Mouse (Mus musculus) left cerebral cortex, postnatal 25 days (tissue): ENCODE results near the gene 1700034J05Rik. TPM values are rescaled to one million over a fixed set of nuclear protein-coding genes. Genes with fewer than 3 reads are reported as not detected.

Experiments used
- DNase-seq, 2 experiments: peaks; one replicate each; pipeline ENCODE4 v3.0.0; 2022; ENCODE audit warnings: low spot score in 2 of 2, mixed read lengths in 1 of 2
- intact Hi-C: fragments of 180-260 bp; cut with DNase I; formaldehyde crosslinking; loops from one replicate; pipeline ENCODE4 v1.15.1; 2025
- total RNA-seq, 2 experiments: library from RNA; stranded (reverse); gene quantifications; 2 replicates each; pipeline ENCODE4 v1.2.3; 2021

Gene 1700034J05Rik
- total RNA-seq = not detected

- intact Hi-C loops = no loop called here
- peak in 1 of 2 experiments; percentile 73 for DNase-seq
Measured at GRCm38 (mm10) chr6:146954258-146954657, at the start of gene 1700034J05Rik. TSS of gene 1700034J05Rik (minus strand) at chr6:146954422.

GRCm38 (mm10) chr6:146999755-147000154 lies 45.5 kb upstream of the 1700034J05Rik start:
- intact Hi-C loops = no loop called here
- DNase-seq = no peak

- DNase-seq = peak in 1 of 2 experiments; percentile 74
- intact Hi-C loops = no loop called here
Measured at GRCm38 (mm10) chr6:146999302-146999701, 45.1 kb upstream of the 1700034J05Rik start.

- DNase-seq = peak in 1 of 2 experiments; percentile 35
- intact Hi-C loops = no loop called here
Measured at GRCm38 (mm10) chr6:146998710-146999109, 44.5 kb upstream of the 1700034J05Rik start.

- intact Hi-C loops = no loop called here
- DNase-seq = no peak
Measured at GRCm38 (mm10) chr6:146997006-146997405, 42.8 kb upstream of the 1700034J05Rik start.

- no peak for DNase-seq
- intact Hi-C loops = no loop called here
Measured at GRCm38 (mm10) chr6:146995878-146996277, 41.7 kb upstream of the 1700034J05Rik start.

- no peak for DNase-seq
- intact Hi-C loops = no loop called here
Measured at GRCm38 (mm10) chr6:146995391-146995790, 41.2 kb upstream of the 1700034J05Rik start.

- DNase-seq = peak; percentile 56 to 80
- intact Hi-C loops = no loop called here
Measured at GRCm38 (mm10) chr6:146994236-146994635, 40.0 kb upstream of the 1700034J05Rik start.

- peak; percentile 37 to 85 for DNase-seq
- intact Hi-C loops = loop anchor here (2.0 kb wide), 1 partner anchor 26 kb away; no protein-coding TSS in a partner anchor
Measured at GRCm38 (mm10) chr6:146984569-146984968, 30.3 kb upstream of the 1700034J05Rik start.

- intact Hi-C loops = no loop called here
- DNase-seq = no peak
Measured at GRCm38 (mm10) chr6:146981249-146981835, 27.1 kb upstream of the 1700034J05Rik start.

- intact Hi-C loops = no loop called here
- no peak for DNase-seq
Measured at GRCm38 (mm10) chr6:146979953-146980352, 25.7 kb upstream of the 1700034J05Rik start.

GRCm38 (mm10) chr6:146979115-146979744 lies 25.0 kb upstream of the 1700034J05Rik start:
- intact Hi-C loops = no loop called here

GRCm38 (mm10) chr6:146978691-146979114 lies 24.5 kb upstream of the 1700034J05Rik start:
- DNase-seq = peak in 1 of 2 experiments; percentile 38
- intact Hi-C loops = no loop called here

More at GRCm38 (mm10) chr6:146979115-146979744, 25.0 kb upstream of the 1700034J05Rik start:
- no peak for DNase-seq

GRCm38 (mm10) chr6:146976446-146976845 lies 22.2 kb upstream of the 1700034J05Rik start:
- intact Hi-C loops = no loop called here
- no peak for DNase-seq

- intact Hi-C loops = no loop called here
- no peak for DNase-seq
Measured at GRCm38 (mm10) chr6:146973830-146974229, 19.6 kb upstream of the 1700034J05Rik start.

GRCm38 (mm10) chr6:146973406-146973805 lies 19.2 kb upstream of the 1700034J05Rik start:
- no peak for DNase-seq
- intact Hi-C loops = no loop called here

GRCm38 (mm10) chr6:146972740-146973139 lies 18.5 kb upstream of the 1700034J05Rik start:
- intact Hi-C loops = no loop called here
- no peak for DNase-seq

GRCm38 (mm10) chr6:146972009-146972408 lies 17.8 kb upstream of the 1700034J05Rik start:
- DNase-seq = no peak
- intact Hi-C loops = no loop called here

GRCm38 (mm10) chr6:146971366-146971765 lies 17.1 kb upstream of the 1700034J05Rik start:
- intact Hi-C loops = no loop called here
- no peak for DNase-seq

GRCm38 (mm10) chr6:146970811-146971210 lies 16.6 kb upstream of the 1700034J05Rik start:
- no peak for DNase-seq
- intact Hi-C loops = no loop called here

GRCm38 (mm10) chr6:146967836-146968235 lies 13.6 kb upstream of the 1700034J05Rik start:
- intact Hi-C loops = no loop called here
- DNase-seq = no peak
